Mouse (Mus musculus): ENCODE measurements around the gene Ccdc171. TPM values are rescaled to one million over a fixed set of nuclear protein-coding genes. Genes with fewer than 3 reads are reported as not detected.

Ccdc171 gene
- 49.6 TPM for polyA plus RNA-seq (2014; fragmentation: Illumina TruSeq; extraction: RNeasy Lipid Tissue Mini Kit (QIAGEN cat#74804); ENCODE audit: low read depth, low replicate concordance)

GRCm38 (mm10) chr4:83524843-83525689, at the start of gene Ccdc171:
Gene Ccdc171, plus strand, starts transcription at chr4:83525545.

GRCm38 (mm10) chr4:83486117-83486901, 39.0 kb upstream of the Ccdc171 start, which contains the start of gene Psip1:
Gene Psip1, minus strand, starts transcription at chr4:83486459.

Other genes with a start within 250 kb of the Ccdc171 start
- gene Ttc39b, start 201.3 kb upstream of the Ccdc171 start, polyA plus RNA-seq (2014; fragmentation: Illumina TruSeq; extraction: RNeasy Lipid Tissue Mini Kit (QIAGEN cat#74804); ENCODE audit: low read depth, low replicate concordance): 27.7 TPM
- 25.1 TPM for gene Snapc3, start 107.8 kb upstream of the Ccdc171 start, polyA plus RNA-seq (2014; fragmentation: Illumina TruSeq; extraction: RNeasy Lipid Tissue Mini Kit (QIAGEN cat#74804); ENCODE audit: low read depth, low replicate concordance)
- 830 TPM for gene Psip1, start 39.1 kb upstream of the Ccdc171 start, polyA plus RNA-seq (2014; fragmentation: Illumina TruSeq; extraction: RNeasy Lipid Tissue Mini Kit (QIAGEN cat#74804); ENCODE audit: low read depth, low replicate concordance)